Mouse (Mus musculus) R1 (cell line): ENCODE data around the gene Unc93b1.
A peak's percentile ranks its signal among the peaks of the same experiment; 100 is the strongest.

Source experiments
- DNase-seq: peaks from one replicate; pipeline ENCODE4 v3.0.0-alpha.2; 2018; ENCODE audit warnings: low read depth, low spot score

Gene Unc93b1

GRCm38 (mm10) chr19:3913692-3914091, 21.3 kb upstream of the Unc93b1 start:
- DNase-seq, result no peak

DNA sequence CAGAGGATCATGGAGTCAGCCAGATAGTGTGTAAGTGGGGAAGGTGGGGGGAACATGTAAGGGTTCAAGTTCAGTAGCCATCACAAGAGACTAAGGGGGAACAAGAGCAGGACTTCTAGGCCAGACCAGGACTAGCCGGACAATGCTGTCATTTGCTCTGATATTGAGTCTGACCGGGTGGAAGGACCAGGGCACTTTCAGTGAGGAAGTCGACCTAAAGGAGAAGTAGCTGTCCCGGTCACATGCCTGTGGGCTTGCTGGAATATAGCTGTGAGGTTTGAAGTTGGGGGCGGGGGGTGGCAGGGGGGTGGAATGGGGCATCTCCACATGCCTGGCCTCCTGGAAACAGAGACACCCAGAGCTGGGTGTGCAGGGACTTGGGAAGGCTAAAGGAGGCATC, 20.5 kb upstream of the Unc93b1 start:
- DNase-seq, result no peak

- no peak for DNase-seq
Measured at GRCm38 (mm10) chr19:3916727-3917126, 18.3 kb upstream of the Unc93b1 start.

DNA sequence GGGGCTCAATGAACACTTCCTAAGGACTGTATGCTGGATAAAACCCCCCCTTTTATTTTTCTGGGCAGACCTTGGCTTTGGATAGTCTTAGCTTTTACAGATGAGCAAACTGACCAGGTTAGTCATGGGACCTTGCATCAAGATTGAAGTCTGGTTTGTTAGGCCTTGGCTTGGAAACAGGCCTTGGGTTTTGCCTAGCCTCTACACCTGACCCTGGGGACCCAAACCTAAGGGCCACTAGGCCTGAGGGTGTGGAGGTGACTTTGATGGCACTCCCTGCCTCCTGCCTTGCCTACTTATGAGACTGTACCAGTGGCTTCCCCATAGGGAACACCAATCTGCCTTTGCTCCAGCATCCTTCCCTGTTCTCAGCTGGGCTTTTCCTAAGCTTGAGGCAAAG, 15.1 kb upstream of the Unc93b1 start:
- no peak for DNase-seq

DNA sequence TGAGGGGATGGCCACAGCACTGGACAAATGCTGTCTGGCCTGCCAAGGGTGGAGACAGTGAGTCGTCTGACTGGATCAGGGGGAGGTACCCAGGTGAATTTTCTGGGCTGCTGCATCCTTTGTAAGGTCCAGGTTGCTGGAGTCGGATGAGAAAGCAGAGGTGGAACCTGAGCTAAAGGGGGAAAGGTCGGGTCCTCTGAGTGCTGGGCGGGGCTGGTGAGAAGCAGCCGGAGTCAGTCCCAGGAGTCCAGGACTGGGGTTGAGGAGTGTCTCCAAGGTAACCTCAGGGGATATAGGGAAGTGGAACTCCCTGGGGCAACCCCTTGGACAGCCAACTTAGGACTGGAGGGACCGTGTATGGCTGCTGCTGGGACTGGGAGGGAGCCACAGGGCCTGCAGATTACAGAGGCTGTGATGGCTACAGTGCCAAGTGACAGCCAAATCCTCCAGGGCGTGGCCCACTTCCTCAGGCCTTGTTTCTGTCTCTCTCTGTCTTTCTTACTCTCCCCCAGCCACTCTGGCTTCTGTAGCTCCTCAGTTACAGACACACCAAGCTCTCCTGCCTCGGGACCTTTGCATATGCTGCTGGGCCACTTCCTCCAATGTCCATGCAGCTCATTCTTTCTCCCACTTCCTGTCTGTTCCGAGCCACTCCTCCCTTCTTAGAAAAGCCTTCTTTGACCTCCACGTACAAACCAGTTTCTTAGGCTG, 12.2 kb upstream of the Unc93b1 start:
- DNase-seq, result peak; percentile 38

DNA sequence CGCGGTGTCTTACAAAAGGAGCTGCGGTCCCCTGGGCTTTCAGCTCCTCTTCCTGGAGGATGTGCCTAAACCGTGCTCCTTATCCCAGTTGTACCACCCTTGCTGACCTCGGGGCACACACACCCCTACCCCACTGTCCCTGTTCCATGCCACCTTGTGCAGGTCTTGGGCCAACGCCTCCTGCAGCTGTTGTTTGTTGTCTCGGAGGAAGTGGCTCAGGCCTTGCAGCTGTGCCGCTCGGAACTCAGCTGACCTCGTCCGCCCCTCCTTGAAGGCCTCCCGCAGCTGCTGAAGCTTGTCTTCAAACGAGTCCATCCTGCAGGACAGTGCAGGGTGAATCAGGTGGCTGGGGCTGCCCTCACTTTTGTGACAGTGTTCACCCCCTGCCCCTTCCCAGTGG, 11.4 kb upstream of the Unc93b1 start:
- no peak for DNase-seq

- no peak for DNase-seq
Measured at GRCm38 (mm10) chr19:3924190-3924589, 10.8 kb upstream of the Unc93b1 start.

GRCm38 (mm10) chr19:3924868-3925267, 10.1 kb upstream of the Unc93b1 start:
- DNase-seq, result no peak

DNA sequence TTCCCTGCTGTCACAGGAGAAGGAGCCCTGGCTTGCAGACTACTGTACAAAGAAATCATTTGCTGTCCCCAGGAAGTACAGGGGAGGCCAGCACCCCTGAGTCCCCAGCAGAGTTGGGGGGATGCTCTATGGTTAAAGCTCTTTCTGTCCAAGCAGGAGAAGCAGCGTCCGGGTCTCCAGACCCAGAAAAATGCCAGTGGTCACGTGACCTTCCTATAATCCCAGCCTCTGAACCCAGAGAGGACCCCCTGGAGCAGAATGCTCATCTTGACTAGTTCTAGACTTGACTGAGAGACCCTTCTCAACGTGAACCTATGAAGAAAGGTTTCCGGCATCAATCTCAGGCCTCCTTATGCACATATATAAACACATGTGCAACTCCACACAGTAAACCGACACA, 9.1 kb upstream of the Unc93b1 start:
- no peak for DNase-seq

DNA sequence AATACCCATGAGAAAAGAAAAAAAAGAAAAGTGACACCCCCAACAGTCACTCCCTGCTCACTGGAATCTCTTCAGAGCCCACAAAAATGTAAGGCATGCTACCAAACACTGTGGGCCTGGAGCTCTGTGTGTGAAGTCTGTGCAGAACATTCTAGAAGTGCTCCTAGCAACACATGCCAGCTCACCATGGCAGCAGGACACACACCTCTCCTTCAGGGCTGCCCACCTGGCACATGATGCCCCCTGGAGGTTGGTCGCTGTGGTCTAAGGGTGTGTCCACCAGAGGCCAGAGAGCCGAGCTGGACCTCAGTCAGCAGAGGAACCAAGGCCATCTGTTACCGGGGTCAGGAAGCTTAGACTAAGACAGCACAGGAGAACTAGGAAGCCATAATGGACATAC, 8.7 kb upstream of the Unc93b1 start:
- no peak for DNase-seq

DNA sequence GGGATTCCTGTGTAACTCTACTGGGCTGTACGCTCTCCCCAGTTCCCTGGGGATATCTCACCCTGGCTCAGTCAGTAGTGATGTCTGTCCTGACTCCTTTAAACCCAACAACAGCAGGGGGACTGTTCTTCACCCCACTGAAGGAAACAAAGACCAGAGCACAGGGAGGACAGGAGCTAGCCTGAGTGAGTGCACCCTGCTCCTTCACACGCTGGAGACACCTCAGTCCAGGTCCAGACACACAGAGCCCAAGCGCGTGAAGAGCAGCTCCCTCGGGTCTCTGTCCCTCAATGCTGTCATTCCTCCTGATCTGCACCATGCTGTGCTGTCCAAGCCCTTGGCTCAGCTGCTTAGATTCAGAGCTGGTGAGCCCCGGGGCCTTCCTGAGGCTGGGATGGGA, 8.3 kb upstream of the Unc93b1 start:
- DNase-seq, result no peak

DNA sequence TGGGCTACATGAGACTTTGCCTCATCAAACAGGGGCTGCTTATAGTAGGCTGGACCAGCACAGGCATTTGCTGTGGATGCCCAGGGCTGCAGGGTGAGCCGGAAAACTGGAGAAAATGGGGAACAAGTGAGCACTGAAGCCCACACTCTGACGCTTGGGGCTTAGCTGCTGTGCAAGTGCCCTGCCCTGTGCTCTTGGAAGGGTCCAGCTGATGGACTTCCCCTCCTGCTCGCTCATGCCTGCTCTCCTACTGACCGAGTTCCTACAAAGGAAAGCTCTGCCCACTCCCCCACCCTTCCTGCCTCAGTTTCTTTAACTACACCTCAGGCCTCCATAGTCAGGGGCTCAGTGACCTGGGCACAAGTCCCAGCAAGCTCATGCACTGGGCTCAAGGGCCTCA, 7.0 kb upstream of the Unc93b1 start:
- DNase-seq, result no peak

DNA sequence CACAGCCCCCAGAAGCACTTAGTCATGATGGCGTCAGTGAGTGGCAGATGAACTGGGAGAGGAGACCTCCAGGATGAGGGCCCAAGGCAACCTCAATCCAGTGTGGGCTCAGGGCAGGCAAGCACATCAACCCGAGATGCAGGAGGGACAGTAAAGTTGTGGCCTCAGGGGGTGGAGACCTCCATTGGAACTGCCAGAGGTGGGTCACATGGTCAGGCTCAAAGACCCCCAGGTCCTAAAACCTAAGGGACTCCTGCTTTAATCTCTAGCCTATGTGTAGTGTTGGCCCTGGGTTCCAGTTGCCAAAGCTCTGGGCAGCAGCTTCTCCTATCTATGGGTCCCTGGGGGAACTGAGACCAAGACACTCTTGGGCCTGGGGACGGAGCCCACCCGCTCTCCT, 6.2 kb upstream of the Unc93b1 start:
- DNase-seq, result no peak

DNA sequence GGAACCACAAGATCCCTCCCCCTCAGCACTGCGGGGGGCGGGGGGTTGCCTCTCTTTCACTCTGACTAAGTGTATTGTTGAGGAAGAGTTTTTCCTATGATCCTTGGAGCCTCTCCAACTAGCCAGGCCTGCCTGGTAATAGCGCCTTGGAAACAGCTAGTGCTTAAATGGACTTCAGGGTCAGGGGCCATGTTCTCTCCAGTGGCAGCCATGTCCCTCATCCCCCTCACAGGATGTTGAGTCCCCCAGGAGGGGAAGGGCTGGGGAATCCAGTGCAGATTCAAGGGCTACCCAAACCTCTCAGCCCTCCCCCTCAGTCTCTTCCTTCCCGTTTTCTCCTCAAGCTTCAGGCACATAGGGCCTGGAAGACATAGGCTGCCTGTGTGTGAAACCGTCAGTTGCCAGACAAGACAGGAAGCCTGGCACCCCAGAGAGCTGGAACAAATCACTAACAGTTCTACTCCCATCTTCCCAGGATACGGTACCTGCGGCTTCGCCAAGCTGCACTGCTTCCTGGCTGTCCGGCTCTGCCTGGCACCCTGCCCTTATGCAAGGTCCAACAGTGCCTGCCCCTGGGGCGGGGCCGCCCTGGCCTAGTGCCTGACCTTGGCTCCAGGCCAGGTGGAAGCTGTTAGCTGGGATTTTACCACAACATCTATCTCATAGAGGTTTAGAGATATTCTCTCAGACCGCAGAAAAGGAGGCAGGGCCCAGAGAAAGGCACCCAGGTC, 5.6 kb upstream of the Unc93b1 start, which contains the start of gene Aldh3b1:
Aldh3b1 (minus strand) TSS at position 598 of the 731 bp plus-strand sequence.
- DNase-seq, result peak; percentile 27

GRCm38 (mm10) chr19:3930262-3931057, 4.5 kb upstream of the Unc93b1 start:
- peak; percentile 25 for DNase-seq

GRCm38 (mm10) chr19:3931716-3932115, 3.3 kb upstream of the Unc93b1 start:
- no peak for DNase-seq

DNA sequence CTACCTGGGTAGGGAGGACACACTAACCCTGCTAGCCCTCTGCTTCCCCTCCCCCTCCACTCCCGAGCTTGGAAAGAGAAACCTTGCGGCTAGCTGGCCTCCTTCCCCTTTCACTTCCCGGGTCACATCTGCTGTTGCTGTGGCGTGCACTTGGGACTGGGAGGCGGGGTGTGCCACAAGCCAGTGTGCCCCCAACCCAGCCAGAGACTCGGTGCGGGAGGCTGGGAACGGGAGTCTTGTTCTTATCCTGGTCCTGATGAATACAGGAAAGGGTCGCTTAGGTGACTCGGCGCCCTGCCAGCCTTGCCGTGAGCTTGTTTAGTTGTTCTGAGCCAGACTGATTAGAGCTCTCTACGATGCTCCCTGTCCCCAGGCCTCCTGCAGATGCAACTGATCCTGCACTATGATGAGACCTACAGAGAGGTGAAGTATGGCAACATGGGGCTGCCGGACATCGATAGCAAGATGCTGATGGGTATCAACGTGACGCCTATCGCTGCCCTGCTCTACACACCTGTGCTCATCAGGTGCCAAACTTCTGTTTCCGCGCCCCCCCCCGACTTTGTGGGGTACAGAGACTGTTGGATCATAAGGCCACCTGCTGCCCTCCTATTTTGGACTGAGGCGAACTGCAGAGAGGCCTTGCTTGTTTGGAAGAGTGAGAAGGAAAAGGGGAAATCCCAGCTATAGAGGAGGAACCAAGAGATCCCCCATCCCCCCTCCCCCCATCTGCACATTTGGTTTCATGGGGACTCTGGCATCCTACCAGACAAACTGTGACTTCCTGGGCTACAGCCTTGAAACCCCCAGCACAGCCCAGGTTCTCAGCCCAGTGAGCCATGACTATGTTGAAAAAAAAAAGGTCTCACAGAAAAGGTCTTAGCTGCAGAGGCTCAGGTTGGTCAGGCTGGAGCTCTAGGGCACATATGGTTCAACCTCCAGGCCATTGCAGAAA, 1.2 kb downstream of the Unc93b1 start:
- DNase-seq, result peak; percentile 44

DNA sequence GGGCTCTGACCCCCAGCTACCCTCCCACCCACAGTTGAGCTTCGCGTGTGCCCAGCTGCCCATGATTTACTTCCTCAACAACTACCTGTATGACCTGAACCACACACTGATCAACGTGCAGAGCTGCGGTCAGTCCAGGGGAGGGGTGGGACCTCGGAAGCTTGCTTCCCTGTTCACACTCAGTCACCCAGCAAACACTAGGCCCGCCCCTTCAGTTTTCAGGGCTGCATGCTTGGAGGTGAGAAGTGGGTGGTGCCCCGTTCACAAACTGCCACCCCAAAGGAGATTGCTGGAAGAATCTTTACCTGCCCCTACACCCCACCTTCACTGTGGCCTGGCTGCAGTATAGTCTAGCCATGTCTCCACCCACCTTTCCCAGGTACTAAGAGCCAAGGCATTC, 7.3 kb downstream of the Unc93b1 start:
- DNase-seq, result peak; percentile 52

DNA sequence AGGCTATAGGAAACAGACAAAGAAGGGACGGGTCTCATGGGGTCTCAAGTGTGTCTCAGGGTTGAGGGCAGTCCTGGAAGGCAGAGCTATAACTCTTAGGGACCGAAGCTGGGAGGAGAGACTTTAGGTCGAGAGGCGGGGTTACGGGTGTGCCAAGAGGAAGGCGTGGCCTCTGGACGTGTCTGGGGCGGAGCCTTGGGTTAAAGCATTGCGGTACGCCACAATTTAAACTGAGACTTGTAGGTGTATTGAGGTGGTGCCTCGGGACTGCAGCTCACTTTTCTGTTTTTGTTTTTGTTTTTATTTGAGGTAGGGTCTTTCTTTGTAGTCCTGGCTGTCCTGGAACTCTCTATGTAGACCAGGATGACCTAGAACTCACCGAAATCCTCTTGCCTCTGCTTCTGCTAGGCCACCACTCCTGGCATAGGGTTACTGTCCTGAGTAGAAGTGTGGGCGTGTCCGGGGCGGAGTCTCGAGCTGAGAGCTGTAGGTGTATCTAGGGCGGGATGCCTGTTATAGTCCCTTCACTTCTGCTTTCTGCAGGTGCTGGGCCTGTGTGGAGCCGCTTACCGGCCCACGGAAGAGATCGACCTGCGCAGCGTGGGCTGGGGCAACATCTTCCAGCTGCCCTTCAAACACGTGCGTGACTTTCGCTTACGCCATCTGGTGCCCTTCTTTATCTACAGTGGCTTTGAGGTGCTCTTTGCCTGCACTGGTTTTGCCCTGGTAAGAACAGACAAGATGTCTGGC, 8.2 kb downstream of the Unc93b1 start:
- DNase-seq, result peak; percentile 94

- DNase-seq, result peak; percentile 35
Measured at GRCm38 (mm10) chr19:3945872-3946564, 11.0 kb downstream of the Unc93b1 start.
